Mouse (Mus musculus) frontal cortex, postnatal 10 days (tissue): ENCODE data around the gene Setmar.

ENCODE experiments used
- DNase-seq, 2 experiments: peaks; one replicate each; pipeline ENCODE4 v3.0.0; 2022; ENCODE audit warnings: low spot score in 2 of 2, mixed read lengths in 1 of 2

The Setmar gene

GRCm38 (mm10) chr6:108111693-108112092 is 46.8 kb downstream of the Setmar start:
- no peak for DNase-seq

- DNase-seq = no peak
Observed at GRCm38 (mm10) chr6:108114971-108115370, 50.1 kb downstream of the Setmar start.

- no peak for DNase-seq
Observed at GRCm38 (mm10) chr6:108117881-108118280, 53.0 kb downstream of the Setmar start.

- DNase-seq = no peak
Observed at GRCm38 (mm10) chr6:108125474-108125873, 60.6 kb downstream of the Setmar start.

DNA sequence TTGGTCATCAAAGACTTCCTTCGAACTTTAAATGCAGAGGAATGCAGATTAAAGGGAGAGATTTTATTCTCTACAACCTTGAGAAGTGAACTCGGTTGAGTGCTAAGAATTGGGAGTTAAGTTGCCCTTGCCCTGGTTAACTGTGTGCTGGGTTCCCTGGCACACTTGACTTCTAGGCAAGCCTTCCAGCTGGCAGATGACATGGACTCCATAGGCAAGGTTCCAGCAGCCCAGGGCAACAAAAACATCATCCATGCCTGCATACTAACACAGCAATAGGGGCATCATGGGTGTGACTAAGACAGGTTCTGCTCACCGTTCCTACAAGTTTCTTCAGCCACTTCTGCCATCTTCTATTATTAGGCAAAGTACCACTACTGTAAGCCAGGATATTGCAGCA is 61.8 kb downstream of the Setmar start:
- DNase-seq = no peak
